Mouse (Mus musculus) bone marrow macrophage, adult 2 months (primary cell): ENCODE measurements around the gene Hipk1.

Experiments used
- CTCF ChIP-seq: IDR thresholded peaks from 2 replicates; pipeline ENCODE4 v1.5.1; 2012; ENCODE audit warnings: low read depth, mild to moderate bottlenecking, low read length, moderate library complexity
- POLR2A ChIP-seq: IDR thresholded peaks from 2 replicates; pipeline ENCODE4 v1.6.1; 2012; ENCODE audit warnings: mild to moderate bottlenecking, low read depth, low read length, borderline replicate concordance

GRCm38 (mm10) chr3:103714942-103715341, 76.4 kb downstream of the Hipk1 start:
- TF ChIP-seq POLR2A = no peak
- TF ChIP-seq CTCF = no peak
